In genomic region chr2:61805541-61806345, GRCm38 (mm10) we compare ENCODE assay signal across 11 mouse cellular contexts. TPM values are rescaled to one million over a fixed set of nuclear protein-coding genes. Genes with fewer than 3 reads are reported as not detected.
DNase-seq lines count a peak whose midpoint lies in the region; ATAC-seq and TF ChIP-seq lines count a peak whose summit lies in the region.
"Had no signal": no experiment of that assay in that cellular context is flagged by ENCODE, and none has a peak within 500 bp of the region (broad histone marks: within the 10 kb centered on the region; RNA-seq: fewer than 3 reads in every experiment).

No protein-coding gene starts in this region.

- H3K4me3 ChIP-seq in liver, postnatal 0 days (ENCODE audit: low read depth, low read length), result 0 out of 2 replicates have a peak overlapping the region, but pooled peaks have one; percentile 8
- H3K4me3 ChIP-seq in stomach, postnatal 0 days (ENCODE audit: low read depth, low read length), result peak overlapping the region; percentile 13; the same call in 1 of the 2 replicates
- H3K4me3 ChIP-seq: erythroblast, embryonic 14.5 days had no signal

- H3K36me3 ChIP-seq in liver, postnatal 0 days (replicated peaks; ENCODE audit: insufficient read depth, low read length), result no peaks in the 10 kb centered on the region; the same call in 1 of the 2 replicates
- H3K36me3 ChIP-seq in stomach, postnatal 0 days (ENCODE audit: control insufficient read depth, insufficient read depth, low read length), result no peaks in the 10 kb centered on the region

- peak; percentile 48 to 59 for DNase-seq in cerebellum, postnatal 14 days
- no peak for DNase-seq in cerebellum, postnatal 4 days (ENCODE audit: low spot score in 2 of 2)
- DNase-seq in right cerebral cortex, adult 18-20 months, result peak; percentile 19
- no peak for DNase-seq in right cerebral cortex, postnatal 36 days (ENCODE audit: low spot score in 2 of 2)
- peak; percentile 14 to 29 for DNase-seq in heart, postnatal 36 days
- DNase-seq in liver, postnatal 0 days, result no peak
- DNase-seq in stomach, postnatal 0 days (ENCODE audit: low spot score), result peak; percentile 38
- DNase-seq in ovary, postnatal 36 days (ENCODE audit: low spot score), result no peak

- H3K9ac ChIP-seq in liver, postnatal 0 days (replicated peaks), result no peak overlapping the region
- H3K9ac ChIP-seq in stomach, postnatal 0 days (ENCODE audit: low read length), result no peak overlapping the region
- H3K9ac ChIP-seq: liver, embryonic 14.5 days had no signal

- H3K4me2 ChIP-seq in liver, postnatal 0 days (ENCODE audit: low read depth, low read length), result no peak overlapping the region
- no peak overlapping the region for H3K4me2 ChIP-seq in stomach, postnatal 0 days (replicated peaks; ENCODE audit: low read depth)

- no peak for ATAC-seq in liver, postnatal 0 days
- ATAC-seq in stomach, postnatal 0 days (ENCODE audit: low FRiP score, low TSS enrichment), result 0 out of 2 replicates have a peak, but pooled peaks have one; percentile 27

- intact Hi-C loops in heart, postnatal 36 days (cut with DNase I), result no loop called here

- TF ChIP-seq EP300 in liver, postnatal 0 days (IDR thresholded peaks at IDR 0.05; ENCODE audit: low read depth), result no peak
- TF ChIP-seq EP300 in stomach, postnatal 0 days (optimal IDR thresholded peaks at IDR 0.05), result no peak

- H3K9me3 ChIP-seq in liver, postnatal 0 days (ENCODE audit: low read length), result no peaks in the 10 kb centered on the region
- H3K9me3 ChIP-seq in stomach, postnatal 0 days (ENCODE audit: control insufficient read depth, low read length), result no peaks in the 10 kb centered on the region

- 1% methylated on average over 39 of the region's 39 CpGs for WGBS in liver, postnatal 0 days (ENCODE audit: insufficient replicate concordance)
- under 1% methylated on average over 38 of the region's 39 CpGs for WGBS in stomach, postnatal 0 days

- no peak overlapping the region for H3K27ac ChIP-seq in liver, postnatal 0 days (ENCODE audit: low read depth)
- H3K27ac ChIP-seq in stomach, postnatal 0 days (replicated peaks), result no peak overlapping the region
- H3K27ac ChIP-seq: liver, embryonic 14.5 days had no signal

- H3K4me1 ChIP-seq in liver, postnatal 0 days (ENCODE audit: insufficient read depth), result 0 out of 2 replicates have a peak, but pooled peaks cover 3% of the 10 kb centered on the region
- H3K4me1 ChIP-seq in stomach, postnatal 0 days (replicated peaks; ENCODE audit: control insufficient read depth, insufficient read depth), result no peaks in the 10 kb centered on the region

- peaks cover 82% of the 10 kb centered on the region for H3K27me3 ChIP-seq in liver, postnatal 0 days (ENCODE audit: insufficient read depth, low read length)
- H3K27me3 ChIP-seq in stomach, postnatal 0 days (ENCODE audit: control insufficient read depth, insufficient read depth, low read length), result peaks cover 15% of the 10 kb centered on the region; the same call in 1 of the 2 replicates
- H3K27me3 ChIP-seq: CH12.LX had no signal

- TF ChIP-seq CTCF in liver, postnatal 0 days (IDR thresholded peaks at IDR 0.05; ENCODE audit: low read depth), result no peak
- TF ChIP-seq CTCF in stomach, postnatal 0 days (IDR thresholded peaks at IDR 0.05; ENCODE audit: low read depth), result no peak

RNA-seq across cellular contexts. Expression of gene Tbr1, which starts 3.0 kb away (rescaled TPM):
- total RNA-seq in heart, postnatal 36 days (2021), result under 1 TPM in 1 of 2 experiments, not detected in 1; 0.11 TPM
- not detected in 2 replicates for polyA plus RNA-seq in liver, postnatal 0 days (2015; fragmentation: Nextera tagmentation; extraction: Ambion mirVana)
- polyA plus RNA-seq in stomach, postnatal 0 days (2015; fragmentation: Nextera tagmentation; extraction: Ambion mirVana), result not detected in 2 replicates
- polyA plus RNA-seq: erythroblast, embryonic 14.5 days had no signal

Comparison
In these comparisons a context has a peak if more than half of its experiments do, and no peak if none do; other contexts are left out.
1. DNase-seq: peak in cerebellum, postnatal 14 days (2 of 2), right cerebral cortex, adult 18-20 months (single experiment), heart, postnatal 36 days (2 of 2) and stomach, postnatal 0 days (single experiment); none in cerebellum, postnatal 4 days (0 of 2), right cerebral cortex, postnatal 36 days (0 of 2), liver, postnatal 0 days (single experiment) and ovary, postnatal 36 days (single experiment).